Mouse (Mus musculus) common myeloid progenitor, adult 5-6 weeks (primary cell): ENCODE results near the gene Apol6. TPM values are rescaled to one million over a fixed set of nuclear protein-coding genes. Genes with fewer than 3 reads are reported as not detected.
A peak's percentile ranks its signal among the peaks of the same experiment; 100 is the strongest.

Experiments used
- ATAC-seq: replicated peaks from 2 replicates; pipeline ENCODE4 v1.8.0; 2016; ENCODE audit warnings: low read depth, mild to moderate bottlenecking, moderate TSS enrichment, inconsistent platforms; ENCODE audit not compliant: poor library complexity, severe bottlenecking
- total RNA-seq: library from RNA; stranded (forward); fragments of 200-1000, 187-1606 nt; gene quantifications from 2 replicates; pipeline ENCODE4 v1.2.3, GENCODE M21; 2017

Gene Apol6
- total RNA-seq: not detected in 2 replicates

DNA sequence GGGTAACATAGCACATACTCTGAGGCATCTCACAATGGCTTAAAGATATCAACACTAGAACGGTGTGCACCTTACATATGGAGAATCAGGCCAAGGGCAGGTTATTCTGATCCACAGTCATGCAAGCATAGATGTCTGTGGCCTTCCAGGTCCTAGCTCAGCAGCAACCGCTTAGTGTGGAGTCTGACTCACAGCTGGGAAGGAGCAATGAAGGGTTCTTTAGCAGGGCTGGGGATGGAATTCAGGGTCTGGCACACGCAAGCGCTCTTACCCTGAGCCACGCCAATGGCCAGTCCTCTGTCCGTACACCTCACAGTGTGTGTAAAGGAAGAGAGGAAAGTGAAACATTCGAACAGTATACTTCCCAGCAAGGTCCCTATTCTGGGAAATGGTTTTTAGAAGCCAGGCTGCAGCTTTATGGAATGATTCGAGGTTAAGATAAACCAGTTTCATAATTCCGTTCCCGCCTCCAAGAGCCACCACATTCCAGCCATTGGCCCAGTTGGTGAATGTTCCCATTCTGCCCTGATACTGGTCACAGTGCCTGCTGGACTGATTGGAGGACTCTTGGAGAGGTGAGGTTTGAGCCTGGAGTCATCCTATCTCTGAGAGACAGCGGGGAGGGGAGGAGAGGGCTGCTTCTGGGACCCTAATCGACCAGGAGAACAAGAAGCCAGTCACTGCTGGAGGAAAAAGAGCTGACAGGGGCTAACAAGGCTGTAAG is at the start of gene Apol6:
TSS of gene Apol6 (plus strand) at position 133 of the 724 bp plus-strand sequence.
- no peak for ATAC-seq

DNA sequence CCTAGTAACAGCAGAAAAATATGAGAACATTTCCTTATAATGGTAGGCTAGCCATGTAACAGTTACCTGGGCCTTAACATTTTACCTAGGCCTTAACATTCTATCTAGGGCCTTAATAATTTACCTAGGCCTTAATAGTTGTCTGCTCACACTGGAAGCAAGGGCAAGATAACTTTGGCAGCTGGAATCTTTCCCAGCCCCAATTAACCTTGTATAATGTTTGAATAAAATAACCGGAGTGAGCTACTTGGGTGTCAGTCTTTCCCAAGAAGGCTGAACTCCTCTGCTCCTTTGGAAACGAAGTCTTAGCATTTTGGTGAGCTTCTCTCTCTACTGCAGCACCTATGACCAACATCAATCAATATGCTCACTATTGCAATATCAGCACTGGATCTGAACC is 46.5 kb upstream of the Apol6 start:
- no peak for ATAC-seq

DNA sequence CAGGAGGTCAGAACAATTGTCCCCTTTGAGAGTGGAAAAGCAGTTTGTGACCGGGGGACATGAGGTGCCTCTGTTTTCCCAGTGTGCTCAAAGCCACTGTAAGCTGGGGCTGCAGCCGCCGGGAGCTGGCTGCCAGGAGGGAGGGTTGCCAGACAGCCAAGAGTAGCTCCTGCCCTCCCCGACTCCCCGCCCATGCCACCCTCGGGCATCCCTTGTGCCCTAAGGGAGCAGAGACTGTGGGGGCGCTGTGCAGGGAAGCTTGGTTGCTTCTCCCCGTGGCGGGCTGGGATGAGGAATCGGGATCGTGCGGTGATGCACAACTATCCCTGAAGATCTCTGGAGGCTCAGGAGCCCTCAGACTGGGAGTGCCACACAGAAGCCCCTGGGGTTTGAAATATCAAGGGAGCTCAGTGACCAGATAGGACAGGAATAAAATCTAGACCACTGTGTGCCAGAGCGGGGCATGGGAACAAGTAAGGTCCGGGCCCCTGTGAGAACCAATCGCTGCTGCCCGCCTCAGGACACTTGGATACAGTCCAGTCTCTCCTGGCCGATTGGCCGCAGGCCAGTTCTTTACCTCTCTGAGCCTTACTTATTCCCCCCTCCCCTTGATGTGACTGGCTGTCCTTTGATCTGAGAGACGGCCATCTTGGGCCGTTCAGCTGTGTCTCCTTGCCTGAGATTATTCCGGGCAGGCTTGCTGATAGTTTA is 45.5 kb upstream of the Apol6 start:
- no peak for ATAC-seq

DNA sequence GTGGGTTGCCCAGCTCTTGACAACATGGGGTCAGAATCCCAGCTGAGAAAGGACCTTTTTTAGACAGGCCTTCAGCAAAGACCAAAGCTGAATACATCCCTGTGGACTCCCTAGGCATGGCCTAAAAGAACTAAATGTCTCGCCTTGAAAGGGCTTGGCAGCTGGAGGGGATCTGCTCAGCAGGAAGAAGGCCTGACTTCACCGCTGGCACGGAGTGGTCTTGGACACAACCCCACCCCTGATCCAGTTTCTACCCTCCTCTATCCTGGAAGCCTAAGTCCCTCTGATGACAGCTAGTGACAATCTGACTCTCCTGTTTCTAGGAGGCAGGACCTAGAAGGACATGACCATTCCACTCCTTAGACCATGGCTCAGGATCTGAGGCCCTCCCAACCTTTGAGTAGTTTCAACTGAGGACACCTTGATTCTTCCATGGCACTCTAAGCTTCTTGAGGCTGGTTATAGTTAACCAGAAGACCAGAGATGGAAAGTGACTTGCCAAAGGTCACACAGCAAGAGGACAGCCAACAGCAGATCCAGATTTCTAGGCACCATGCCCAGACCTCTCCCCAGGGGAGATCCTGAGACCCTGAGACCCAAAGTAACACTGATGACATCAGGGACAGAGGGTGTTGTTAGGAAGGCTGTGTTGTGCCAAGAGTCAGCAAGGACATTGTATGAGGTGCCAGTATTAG is 41.2 kb upstream of the Apol6 start:
- ATAC-seq: no peak

DNA sequence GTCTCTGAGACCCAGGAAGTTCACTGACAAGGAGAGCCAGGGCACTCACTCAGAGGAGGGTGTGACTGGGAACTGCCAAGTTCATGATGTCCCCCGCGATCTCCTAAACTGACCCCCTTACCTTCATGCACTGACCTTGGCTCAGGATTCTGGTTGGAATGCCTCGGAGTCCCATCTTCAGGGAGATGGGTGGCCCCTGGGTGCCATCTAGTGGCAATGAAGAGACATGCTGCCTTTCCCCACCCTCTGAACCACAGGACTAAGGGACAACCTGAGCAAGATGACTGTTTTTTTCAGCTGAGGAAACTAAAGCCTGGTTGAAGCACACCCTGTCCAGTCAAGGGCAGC is 40.7 kb upstream of the Apol6 start:
- ATAC-seq: no peak

DNA sequence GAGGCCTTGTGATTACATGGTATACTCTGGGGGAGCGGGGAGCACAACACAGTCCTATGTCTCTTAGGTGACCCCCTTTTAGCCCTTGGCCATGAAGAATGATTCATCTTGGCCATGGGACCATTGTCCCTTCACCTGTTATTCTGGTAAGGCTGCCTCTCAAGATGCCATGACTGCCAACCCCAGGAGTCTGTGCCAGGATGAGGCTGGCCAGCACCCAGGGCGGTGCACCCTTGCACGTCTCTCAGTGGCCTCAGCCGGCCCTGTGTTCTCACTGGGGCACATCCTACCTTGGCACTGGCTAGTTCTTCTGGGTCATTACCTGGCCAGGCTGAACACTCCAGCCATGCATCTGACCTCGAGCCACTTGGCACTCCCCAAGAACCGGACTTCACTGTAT is 35.7 kb upstream of the Apol6 start:
- no peak for ATAC-seq

DNA sequence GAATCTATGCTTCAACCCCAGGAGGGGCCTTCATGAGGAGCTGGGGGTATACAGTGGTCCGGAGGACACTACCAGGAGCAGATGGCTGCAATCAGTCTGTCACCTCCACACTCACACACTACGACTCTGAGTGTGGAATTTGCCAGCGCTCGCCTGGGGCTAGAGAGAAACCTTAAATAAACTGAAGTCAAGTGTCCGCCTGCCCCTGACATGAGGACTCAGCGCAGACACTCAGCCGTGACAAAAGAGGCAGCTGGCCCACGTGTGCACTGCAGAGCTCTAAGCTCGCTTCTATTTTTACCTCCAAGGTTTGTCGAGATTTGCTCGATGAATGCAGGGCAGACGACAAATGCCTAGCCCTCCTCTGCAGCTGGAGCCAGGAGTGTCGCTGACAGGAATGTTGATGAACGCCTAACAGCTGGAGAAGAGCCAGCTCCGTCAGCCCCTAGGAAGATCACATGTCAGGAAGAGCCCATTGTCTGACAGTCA is 30.7 kb upstream of the Apol6 start:
- no peak for ATAC-seq

DNA sequence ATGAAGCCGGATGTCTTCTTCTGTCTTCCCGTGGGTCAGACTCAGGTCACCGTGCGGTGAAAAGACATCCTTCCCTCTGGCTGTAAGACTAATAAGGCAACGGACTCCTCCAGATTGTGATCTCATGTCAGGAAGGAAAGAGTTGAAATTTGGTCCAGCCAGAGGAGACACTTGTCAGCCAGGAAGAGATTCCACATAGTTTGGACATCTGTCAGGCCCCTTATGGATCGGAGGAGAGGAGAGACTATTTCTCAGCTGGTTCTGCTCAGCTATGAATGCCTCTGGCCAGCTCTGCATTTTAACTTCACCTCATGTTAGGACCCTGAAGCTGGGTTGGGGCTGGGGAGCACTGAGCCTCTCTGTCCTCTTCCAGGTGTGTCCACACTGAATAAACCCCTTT is 30.1 kb upstream of the Apol6 start:
- ATAC-seq: no peak

DNA sequence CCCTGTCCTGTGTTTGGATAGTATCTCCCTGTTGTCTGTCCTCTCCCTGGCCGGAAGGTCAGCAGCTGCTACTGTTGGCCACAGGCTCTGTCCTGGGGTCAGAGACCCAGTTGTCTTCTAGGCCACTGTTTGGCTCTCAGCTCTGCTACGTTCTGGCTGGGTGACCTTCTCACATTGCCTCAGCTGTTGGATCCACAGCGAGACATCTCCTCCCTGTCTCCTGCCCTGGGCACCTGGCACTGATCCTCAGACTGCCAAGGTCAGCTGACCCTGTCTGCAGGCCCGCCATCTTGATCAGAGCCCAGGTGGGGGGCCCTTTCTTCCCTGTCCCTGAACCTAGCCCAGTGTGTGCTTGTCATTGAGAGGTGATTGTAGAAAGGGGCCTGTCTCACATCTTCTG is 29.5 kb upstream of the Apol6 start:
- ATAC-seq: no peak

DNA sequence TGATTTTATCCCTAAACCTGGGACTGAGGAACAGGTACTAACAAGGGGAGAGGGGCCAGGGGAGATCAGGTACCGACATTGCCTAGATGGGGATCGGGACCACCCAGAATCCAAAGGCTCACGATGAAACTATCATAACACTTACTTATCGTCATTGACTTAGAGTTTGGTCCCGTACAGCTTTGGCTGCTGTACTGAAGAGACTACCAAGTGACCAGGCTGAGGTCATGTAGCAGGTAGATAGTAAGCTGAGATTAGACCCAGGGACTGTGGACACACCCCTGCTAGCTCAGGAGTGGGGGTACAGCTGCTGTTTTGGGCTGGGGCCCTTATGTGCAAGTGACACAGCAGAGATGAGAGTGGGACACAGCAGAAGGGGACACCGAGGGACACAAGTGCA is 28.0 kb upstream of the Apol6 start:
- no peak for ATAC-seq

DNA sequence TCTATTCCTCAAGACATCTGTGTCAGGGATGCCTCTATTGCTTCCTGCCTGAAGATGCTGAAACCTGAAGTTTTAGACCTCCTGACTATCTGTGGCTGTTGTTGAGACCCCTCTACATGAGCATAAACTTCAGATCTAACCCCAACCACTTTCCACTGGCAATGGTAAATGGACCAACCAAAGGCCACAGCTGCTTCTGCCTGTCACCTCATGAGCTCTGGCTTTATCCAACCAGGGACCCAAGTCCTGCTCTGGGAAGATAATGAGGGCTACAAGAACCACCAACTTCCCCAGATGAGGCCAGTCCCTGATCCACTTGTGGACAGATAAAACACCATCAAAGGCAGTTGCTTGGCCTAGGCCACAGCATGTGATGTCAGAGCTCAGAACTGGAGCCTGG is 26.6 kb upstream of the Apol6 start:
- ATAC-seq: no peak

DNA sequence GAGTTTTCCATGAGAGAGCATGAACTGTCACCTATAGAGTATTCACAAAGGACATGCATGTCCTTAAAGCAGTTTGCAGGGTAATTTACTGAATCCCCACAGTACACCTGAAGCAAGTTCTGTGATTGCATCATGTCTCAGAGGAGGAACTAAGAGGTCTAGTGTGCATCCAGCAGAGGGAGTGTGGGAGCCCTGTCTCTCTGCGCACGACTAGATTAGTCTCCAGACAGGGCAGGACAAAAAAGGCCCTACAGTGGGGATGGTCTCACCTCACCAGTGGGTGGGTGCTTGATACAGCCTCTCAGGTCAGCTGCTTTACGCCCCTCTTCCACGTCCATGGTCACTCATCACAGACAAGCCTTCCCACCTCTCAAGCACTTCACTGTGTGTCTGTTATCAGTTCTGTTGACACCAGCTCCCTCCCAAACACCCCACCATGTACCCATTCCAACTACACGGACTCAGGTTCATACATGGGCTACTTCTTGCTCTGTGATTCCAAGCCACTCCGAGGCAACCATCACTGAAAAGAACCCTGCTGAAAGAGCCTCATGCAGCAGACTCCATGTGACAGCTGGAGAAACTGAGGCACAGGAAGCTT is 25.7 kb upstream of the Apol6 start:
- ATAC-seq: 0 out of 2 replicates have a peak, but pooled peaks have one; percentile 32

DNA sequence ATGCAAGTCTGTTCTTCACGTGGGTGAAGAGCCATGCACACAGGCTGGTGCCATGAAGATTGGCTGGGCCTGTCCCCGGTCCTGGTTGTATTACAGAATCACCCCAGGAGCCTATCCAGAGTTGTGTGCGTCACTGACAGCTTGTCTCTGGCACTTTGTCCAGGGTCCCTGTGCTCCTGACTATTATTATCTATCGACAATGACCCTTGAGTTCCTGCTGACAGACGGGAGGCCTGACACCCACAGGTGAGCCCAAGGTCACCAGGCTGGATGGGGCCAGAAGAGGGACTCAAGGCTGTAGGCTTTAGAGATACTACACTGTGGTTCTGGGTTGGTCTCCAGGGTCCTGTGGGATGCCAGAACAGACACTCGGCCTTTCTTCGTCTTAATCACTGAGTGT is 25.0 kb upstream of the Apol6 start:
- no peak for ATAC-seq

DNA sequence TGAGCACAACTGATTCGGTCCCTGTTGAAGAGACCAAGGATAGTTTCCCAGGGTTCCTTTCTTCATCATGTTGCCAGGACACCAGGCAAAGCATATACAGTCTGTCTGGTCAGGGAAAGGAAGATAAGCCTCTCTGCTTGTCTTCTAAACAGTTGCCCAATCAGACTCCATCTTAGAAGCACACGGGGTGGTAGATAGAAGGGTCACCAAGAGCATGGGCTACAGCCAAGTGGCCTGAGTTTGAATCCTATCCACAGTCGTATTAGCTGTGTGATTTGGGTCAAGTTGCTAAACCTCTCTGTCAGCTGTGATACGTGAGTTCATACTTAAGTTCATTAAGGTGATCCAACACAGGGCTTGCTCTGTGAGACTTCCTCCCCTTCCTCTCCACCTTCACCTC is 24.4 kb upstream of the Apol6 start:
- ATAC-seq: no peak

DNA sequence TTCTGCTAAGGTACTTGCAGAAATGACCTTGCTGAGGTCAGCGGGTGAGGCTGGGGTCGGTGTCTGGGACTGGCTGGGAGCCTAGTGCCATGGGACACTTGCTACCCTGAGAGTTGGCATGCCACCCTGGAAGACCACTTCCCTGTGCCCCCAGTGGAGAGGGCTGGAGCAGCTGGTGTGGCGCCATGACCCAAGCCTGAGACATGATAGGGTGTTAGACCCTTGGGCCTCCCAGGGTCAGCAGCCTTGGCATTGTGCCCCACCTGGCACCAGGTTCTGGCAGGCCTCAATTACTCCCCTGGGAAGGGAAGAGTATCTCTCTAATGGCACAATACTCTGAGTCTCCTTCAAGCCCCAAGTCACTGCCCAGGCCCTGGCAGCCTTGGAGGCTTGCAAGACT is 23.5 kb upstream of the Apol6 start:
- no peak for ATAC-seq

DNA sequence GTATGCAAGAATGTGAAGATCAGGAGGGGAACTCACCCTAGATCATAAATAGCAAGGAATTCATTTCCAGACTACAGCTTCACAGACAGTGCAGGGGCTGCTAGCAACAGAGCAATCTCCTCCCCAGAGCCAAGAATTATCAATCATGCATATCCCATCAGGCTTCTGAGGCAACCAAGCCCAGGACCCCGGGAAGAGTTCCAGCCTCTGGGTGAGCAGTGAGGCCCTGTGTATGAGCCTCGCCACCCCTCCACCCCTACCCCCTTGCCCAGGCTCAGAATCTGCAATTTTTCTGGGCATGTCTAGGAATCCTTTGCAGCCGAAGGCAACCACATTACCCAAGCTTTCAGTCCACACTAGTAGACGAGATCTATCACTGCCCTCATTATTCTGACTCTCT is 22.7 kb upstream of the Apol6 start:
- ATAC-seq: no peak

DNA sequence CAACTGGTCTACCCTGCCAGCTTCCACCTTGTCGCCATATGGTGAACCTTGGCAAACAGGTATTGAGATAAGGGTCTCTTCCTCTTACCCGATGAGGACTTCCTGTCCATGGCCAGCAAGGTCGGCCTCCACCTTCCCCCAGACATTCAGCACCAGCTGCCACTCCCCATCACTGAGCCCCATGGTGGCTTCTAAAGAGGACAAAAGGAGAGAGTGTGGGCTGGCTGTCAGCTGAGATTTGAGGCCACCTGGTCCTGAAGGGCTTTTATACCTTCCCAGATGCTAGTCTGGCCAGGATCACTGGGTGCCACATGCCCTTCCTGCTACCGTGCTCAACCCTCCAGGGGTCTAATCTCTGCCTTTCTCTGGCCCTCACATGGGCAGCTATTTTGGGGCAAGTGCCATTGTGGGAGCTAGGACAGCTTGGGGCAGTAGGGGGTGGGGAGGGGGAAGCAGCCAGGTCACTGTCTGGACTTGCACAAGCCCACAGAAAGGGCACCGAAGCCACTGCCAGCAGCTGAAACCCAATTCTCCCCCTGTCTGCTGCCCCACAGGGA is 22.1 kb upstream of the Apol6 start:
- no peak for ATAC-seq

DNA sequence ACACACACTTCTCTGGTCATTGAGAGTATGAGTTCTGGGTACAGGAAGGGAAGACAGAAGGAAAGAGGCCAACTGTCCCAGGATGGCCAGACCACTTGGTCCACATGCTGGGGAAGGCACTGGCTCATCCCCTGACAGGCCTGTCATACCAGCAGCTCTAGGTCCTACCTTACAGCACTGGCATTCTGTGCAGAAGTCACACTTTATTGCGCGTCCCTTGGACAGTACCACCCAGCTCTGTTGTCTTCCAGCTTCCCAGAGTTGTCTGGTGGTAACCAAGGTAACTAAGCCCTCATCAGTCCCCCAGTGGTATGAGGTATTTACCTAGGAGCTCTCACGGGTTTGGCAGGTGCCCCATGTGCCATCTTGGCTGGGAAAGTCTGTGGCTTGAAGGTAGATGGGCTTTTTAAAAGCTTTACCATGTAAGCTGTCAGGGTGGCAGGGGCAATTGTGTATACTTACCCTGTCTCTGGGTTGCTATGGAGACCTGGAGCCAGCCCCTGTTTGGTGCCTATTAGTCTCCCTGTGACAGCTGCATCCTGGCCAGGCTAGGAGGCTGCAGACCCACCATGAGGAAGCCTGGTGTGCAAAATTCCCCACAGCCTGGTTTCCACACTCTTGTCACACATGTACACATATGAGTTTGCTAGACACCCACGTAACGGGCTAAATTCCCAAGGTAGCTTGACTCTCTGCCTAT is 18.5 kb upstream of the Apol6 start:
- ATAC-seq: no peak

DNA sequence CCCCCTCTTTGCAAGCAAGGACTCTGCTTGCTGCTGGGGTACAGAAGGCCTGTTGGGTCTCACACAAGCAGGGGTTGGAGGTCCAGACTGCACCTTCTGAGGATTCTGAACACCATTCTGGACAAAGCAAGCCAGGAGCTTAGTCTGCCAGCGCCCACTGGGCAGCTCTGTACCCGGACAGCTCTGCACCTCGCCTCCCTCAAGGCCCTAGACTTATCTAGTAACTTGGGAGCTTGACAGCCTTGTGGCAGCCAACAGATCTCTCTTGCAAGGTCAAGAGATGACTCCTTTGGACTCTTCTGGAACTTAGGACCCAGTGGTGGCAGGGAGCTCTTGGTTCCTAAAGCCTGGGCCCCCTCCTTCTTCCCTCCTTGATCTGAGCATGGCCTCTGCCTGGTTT is 17.4 kb upstream of the Apol6 start:
- ATAC-seq: no peak

DNA sequence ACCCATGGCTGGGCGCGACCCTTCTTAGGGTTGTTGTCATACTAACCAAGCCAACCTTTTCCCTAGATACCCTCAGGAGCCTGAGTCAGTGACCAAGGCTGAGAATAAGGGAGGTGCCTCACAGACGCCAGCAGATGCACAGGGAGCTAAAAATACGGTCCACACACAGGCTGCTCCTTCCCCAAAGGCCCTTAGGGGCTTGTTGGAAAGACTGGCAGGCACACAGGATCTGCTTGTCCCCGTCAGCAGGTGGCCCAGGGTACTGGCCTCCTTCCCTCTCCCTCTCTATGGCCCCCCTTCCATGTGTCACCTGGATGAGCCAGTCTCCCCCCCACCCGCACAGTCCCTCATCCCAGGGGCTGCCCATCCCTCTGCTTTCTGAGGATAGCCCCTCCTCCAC is 16.9 kb upstream of the Apol6 start:
- ATAC-seq: no peak
